Mouse (Mus musculus) skeletal muscle tissue, postnatal 0 days (tissue): ENCODE data around the gene Zfp935. TPM values are rescaled to one million over a fixed set of nuclear protein-coding genes. Genes with fewer than 3 reads are reported as not detected.

Experiments used
- microRNA-seq, 2 experiments: library from miRNA; unstranded; fragments of <30 nt; microRNA quantifications; one replicate each; pipeline ENCODE4; 2016
- polyA plus RNA-seq: library from polyadenylated mRNA; unstranded; fragments of >200 nt; fragmentation: Nextera tagmentation; extraction: Ambion mirVana; gene quantifications from 2 replicates; pipeline ENCODE4 v1.2.1, GENCODE M21; 2015

Zfp935 gene
- polyA plus RNA-seq: not detected in 2 replicates

GRCm38 (mm10) chr13:62558189-62559110, at the start of gene Zfp935:
Zfp935 (minus strand) TSS chr13:62558511.

DNA sequence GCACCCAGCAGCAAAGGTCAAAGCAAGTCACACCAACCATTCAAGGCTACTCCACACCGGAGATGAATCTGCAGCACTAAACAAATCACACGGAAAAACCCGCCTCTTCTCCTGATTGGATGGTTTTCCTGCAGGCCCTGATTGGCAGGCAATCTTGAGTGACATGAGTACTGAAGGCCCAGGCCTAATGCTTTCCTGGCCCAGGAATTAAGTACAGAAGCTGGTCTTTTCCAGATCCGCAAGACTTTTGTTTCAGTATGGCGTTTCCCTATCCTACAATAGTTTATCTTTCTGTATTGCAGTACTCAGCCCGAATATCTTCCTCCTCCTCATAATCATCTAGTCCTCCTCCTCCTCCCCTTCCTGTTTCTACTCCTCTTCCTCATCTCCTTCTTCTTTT, 12.8 kb upstream of the Zfp935 start, which contains the start of gene Zfp934:
Gene Zfp934, minus strand, starts transcription at position 101 of the 400 bp plus-strand sequence.

DNA sequence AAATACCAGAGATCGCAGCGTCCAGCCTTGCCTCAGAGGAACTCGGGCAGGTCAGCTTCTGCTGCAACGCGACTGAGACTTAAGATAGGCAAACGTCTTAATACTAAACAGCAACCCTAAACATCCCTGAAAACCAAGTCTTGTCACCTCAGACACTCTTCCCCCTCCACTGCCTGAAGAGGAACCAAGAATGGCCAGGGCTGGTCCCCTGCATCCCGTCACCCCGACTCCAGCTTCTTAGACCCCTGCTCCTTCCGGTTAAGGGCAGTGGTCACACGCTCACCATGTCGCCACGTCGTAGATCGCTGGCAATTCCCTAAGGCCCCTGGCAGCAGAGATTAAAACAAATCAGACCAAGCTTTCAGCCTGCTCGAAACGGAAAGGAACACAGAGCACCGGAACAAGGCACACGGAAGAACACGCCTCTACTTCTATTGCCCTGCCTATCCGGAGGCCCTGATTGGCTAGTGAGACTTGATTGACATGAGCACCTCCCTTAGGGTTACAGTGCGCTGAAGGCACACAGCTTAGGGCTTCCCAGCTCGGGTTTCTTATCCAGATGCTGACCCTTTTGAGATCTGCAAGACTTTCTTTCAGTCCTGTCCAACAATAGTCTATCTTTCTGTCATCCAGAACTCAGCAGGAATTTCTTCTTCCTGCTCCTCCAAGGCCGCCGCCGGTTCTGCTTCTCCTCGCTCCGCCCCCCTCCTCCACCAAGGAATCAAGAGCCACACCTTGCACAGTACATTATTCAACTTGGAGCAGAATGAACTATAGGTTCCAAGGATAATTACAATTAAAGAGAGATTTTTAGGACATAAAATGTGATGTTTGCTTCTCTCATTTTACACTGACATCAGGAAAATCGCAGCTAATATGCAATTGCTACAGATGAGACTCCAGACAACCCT, 91.6 kb downstream of the Zfp935 start, which contains the start of gene Gm49359:
Gene Gm49359, minus strand, starts transcription at position 409 of the 911 bp plus-strand sequence.

Small RNA genes lying within 50 kb of the gene (microRNA-seq; reads per million reads assigned to microRNA genes)
- gene Gm22256: 0 reads per million in 2 experiments

Other genes starting within 250 kb of the Zfp935 start
- 1.2 and 1.5 TPM in 2 replicates for gene Gm3604, start 175.3 kb downstream of the Zfp935 start, polyA plus RNA-seq
- gene Gm49359, start 91.7 kb downstream of the Zfp935 start, polyA plus RNA-seq: 5.9 and 6.6 TPM in 2 replicates
- 3.8 and 4.5 TPM in 2 replicates for gene Zfp934, start 12.7 kb upstream of the Zfp935 start, polyA plus RNA-seq
- gene 6720489N17Rik, start 65.7 kb upstream of the Zfp935 start, polyA plus RNA-seq: 2.8 and 3.7 TPM in 2 replicates
- 7.3 and 8.4 TPM in 2 replicates for gene Platr25, start 202.2 kb upstream of the Zfp935 start, polyA plus RNA-seq
- gene Gm5141, start 227.3 kb upstream of the Zfp935 start, polyA plus RNA-seq: 2.2 TPM in 2 replicates